12 mouse cellular contexts compared by ENCODE assay signal in the genomic region with DNA sequence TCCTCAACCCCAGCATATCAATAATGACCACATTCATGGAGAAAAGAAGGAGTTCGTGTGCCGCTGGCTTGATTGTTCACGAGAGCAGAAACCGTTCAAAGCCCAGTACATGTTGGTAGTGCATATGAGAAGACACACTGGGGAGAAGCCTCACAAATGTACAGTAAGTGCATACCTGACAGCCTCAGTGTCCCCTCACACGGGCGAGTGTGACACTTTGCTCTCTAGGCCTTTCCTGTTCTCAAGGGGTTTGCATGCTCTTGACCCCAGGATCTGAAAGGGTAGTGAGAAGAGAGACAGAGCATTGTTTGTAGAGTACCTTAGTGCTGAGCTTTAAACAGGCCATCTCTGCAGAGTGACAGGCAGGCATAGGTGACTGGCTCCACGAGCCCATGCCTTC.
"Had no signal": no experiment of that assay in that cellular context is flagged by ENCODE, and none has a peak within 500 bp of the region (broad histone marks: within the 10 kb centered on the region; RNA-seq: fewer than 3 reads in every experiment).

No protein-coding gene starts in this region.

- H3K4me3 ChIP-seq: limb, embryonic 10.5 days; liver, embryonic 15.5 days; neural tube, embryonic 15.5 days had no signal

- H3K36me3 ChIP-seq: liver, embryonic 15.5 days; neural tube, embryonic 15.5 days had no signal

- DNase-seq: kidney, postnatal 10 days; kidney, postnatal 4 days; lung, adult 2 months; lung, postnatal 36 days; right cerebral cortex, adult 18-20 months; right cerebral cortex, postnatal 25 days; thymus, postnatal 36 days had no signal

- H3K27me3 ChIP-seq: liver, embryonic 15.5 days; neural tube, embryonic 15.5 days had no signal

- H3K9me3 ChIP-seq: limb, embryonic 10.5 days; liver, embryonic 15.5 days; neural tube, embryonic 15.5 days had no signal

- H3K9ac ChIP-seq: liver, embryonic 15.5 days; neural tube, embryonic 15.5 days had no signal

- ATAC-seq: lung, postnatal 0 days had no signal

- H3K27ac ChIP-seq: limb, embryonic 10.5 days; liver, embryonic 15.5 days; neural tube, embryonic 15.5 days had no signal

- H3K4me2 ChIP-seq: liver, embryonic 11.5 days; liver, embryonic 15.5 days; neural tube, embryonic 15.5 days had no signal

- H3K4me1 ChIP-seq: limb, embryonic 10.5 days; liver, embryonic 15.5 days had no signal
